Mouse (Mus musculus) testis, postnatal 14 days (tissue): ENCODE measurements around the gene Pcyt2.

Experiments used
- DNase-seq: peaks from one replicate; pipeline ENCODE4 v3.0.0; 2021; ENCODE audit warnings: low spot score

The Pcyt2 gene

GRCm38 (mm10) chr11:120580190-120580589 lies 37.5 kb downstream of the Pcyt2 start:
- DNase-seq, result no peak

GRCm38 (mm10) chr11:120579316-120580107 lies 38.2 kb downstream of the Pcyt2 start:
- peak; percentile 50 for DNase-seq

GRCm38 (mm10) chr11:120578694-120579243 lies 39.0 kb downstream of the Pcyt2 start:
- DNase-seq, result no peak

- DNase-seq, result no peak
Measured at GRCm38 (mm10) chr11:120578024-120578693, 39.6 kb downstream of the Pcyt2 start.

- no peak for DNase-seq
Measured at GRCm38 (mm10) chr11:120577211-120578023, 40.3 kb downstream of the Pcyt2 start.

- DNase-seq, result no peak
Measured at GRCm38 (mm10) chr11:120576365-120576981, 41.3 kb downstream of the Pcyt2 start.

GRCm38 (mm10) chr11:120575940-120576339 lies 41.8 kb downstream of the Pcyt2 start:
- DNase-seq, result no peak

GRCm38 (mm10) chr11:120575046-120575445 lies 42.7 kb downstream of the Pcyt2 start:
- no peak for DNase-seq

GRCm38 (mm10) chr11:120574278-120574600 lies 43.5 kb downstream of the Pcyt2 start:
- DNase-seq, result no peak

GRCm38 (mm10) chr11:120573585-120574277 lies 44.0 kb downstream of the Pcyt2 start:
- no peak for DNase-seq

- DNase-seq, result peak; percentile 100
Measured at GRCm38 (mm10) chr11:120572752-120573584, 44.8 kb downstream of the Pcyt2 start, which contains the start of gene P4hb. Gene P4hb (minus strand): TSS chr11:120573253.

- no peak for DNase-seq
Measured at GRCm38 (mm10) chr11:120572417-120572751, 45.4 kb downstream of the Pcyt2 start.

- DNase-seq, result no peak
Measured at GRCm38 (mm10) chr11:120571754-120572416, 45.9 kb downstream of the Pcyt2 start.

GRCm38 (mm10) chr11:120571122-120571521 lies 46.6 kb downstream of the Pcyt2 start:
- DNase-seq, result no peak

- DNase-seq, result no peak
Measured at GRCm38 (mm10) chr11:120568324-120568723, 49.4 kb downstream of the Pcyt2 start.

- no peak for DNase-seq
Measured at GRCm38 (mm10) chr11:120565114-120565513, 52.6 kb downstream of the Pcyt2 start.

- DNase-seq, result no peak
Measured at GRCm38 (mm10) chr11:120562949-120563348, 54.8 kb downstream of the Pcyt2 start.

- no peak for DNase-seq
Measured at GRCm38 (mm10) chr11:120560952-120561728, 56.6 kb downstream of the Pcyt2 start.
